Mouse (Mus musculus) neural tube, embryonic 10.5 days (tissue): ENCODE results near the gene Col27a1.
A peak's percentile ranks its signal among the peaks of the same experiment; 100 is the strongest.

Experiments used
- DNase-seq: peaks from one replicate; pipeline ENCODE4 v3.0.0-alpha.2; 2017; ENCODE audit warnings: low spot score; ENCODE audit errors: extremely low spot score

The Col27a1 gene

DNA sequence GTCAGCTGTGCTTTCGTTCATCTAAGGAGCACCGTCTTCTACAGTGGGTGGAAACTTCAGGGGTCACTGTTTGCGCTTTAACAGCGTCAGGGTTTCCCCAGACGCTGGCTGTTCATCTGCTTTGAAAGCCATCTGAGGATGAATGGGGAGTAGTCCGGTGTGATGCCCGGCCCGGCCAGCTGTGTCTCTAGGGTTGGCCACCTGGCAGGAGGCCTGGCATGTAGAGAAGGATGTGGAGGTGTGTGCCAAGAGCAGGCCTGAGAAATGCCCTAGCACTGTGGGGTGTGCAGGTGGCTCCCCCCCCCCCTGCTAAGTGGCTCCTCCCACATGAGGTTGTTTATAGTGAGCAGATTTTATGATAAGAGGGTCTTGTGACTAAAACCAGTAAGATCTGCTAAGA lies 8.4 kb downstream of the Col27a1 start:
- no peak for DNase-seq

- no peak for DNase-seq
Observed at GRCm38 (mm10) chr4:63225373-63225772, 11.6 kb downstream of the Col27a1 start.

DNA sequence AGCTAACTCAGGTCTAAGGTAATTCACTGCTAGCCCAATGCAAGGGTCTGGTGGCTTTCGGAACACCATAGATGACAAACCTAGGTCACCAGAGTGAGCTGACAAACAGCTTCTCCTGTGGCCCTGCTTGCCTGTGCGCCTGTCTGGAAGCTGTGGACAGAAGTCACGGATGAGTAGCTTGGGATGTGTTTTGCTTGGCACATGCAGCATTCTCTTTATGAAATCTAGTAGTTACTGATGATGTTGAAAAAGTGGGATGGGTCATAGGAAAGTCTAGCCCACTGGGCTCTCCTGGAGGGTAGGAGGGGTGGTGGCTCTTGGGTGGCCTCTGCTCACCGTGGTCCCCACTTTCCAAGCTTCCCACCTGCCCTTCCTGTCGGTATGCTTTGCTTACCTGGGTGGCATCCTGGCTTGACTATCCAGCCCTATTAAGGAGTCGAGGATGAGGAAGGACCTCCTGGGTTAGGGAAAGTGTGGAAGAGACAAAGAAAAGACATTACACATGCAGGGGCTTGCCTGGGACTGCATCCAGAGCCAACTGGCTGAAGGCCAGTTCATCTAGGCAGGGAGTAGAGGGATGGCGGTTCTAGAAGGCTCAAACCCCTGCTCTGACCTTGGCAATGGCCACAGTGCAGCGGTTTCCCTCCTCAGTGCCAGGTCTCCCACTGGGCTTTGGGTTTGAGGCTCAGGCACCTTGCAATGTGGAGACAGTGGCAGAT lies 12.5 kb downstream of the Col27a1 start:
- no peak for DNase-seq

- DNase-seq: no peak
Observed at GRCm38 (mm10) chr4:63226883-63227235, 13.1 kb downstream of the Col27a1 start.

- DNase-seq: peak; percentile 27
Observed at GRCm38 (mm10) chr4:63228943-63229342, 15.1 kb downstream of the Col27a1 start.

DNA sequence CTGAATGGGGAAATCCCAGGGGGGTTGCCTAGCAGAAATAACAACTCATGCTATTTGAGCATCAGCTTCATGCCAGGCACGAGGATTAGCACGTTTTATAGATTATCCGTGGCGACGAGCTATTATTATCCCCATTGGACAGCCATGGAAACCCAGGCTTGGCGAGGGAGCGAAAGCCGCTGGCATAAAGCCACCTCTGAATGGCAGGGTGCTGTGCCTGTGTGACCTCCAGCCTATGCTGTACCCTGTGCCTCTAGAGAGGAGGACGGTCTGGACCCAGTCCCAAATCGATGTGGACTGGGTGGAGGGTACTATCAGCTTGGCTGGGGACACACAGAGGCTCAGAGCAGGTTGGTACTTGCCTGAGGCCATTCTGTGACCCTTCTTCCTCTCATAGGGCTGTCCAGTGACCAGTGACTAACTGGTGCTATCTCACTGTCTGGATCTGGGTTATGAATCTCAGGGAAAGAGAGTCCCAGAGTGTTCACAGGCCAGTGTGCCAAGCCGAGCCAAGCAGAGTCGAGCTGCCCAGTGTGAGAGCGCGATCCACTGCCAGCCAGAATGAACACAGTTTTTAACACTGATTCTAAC lies 16.3 kb downstream of the Col27a1 start:
- DNase-seq: no peak

DNA sequence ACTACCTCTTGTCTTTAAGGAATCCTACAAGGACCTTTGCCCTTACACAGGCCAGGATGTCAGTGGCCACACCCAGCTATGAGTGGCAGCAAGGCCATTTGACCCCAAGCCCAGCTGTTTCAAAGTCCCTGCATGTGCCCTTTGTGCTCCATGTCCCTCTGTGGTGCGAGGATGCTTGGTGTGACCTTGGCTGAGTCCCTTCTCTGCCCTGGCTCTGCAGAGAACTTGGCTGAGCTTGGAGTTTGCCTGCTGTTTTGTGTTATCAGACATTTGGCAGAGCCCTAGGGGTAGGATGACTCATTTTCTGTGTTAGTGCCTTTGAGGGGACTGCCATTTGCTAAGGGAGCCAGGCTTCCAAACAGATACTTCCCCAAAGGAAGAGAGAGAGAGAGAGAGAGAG lies 17.3 kb downstream of the Col27a1 start:
- no peak for DNase-seq

GRCm38 (mm10) chr4:63232542-63233020 lies 18.8 kb downstream of the Col27a1 start:
- DNase-seq: no peak

DNA sequence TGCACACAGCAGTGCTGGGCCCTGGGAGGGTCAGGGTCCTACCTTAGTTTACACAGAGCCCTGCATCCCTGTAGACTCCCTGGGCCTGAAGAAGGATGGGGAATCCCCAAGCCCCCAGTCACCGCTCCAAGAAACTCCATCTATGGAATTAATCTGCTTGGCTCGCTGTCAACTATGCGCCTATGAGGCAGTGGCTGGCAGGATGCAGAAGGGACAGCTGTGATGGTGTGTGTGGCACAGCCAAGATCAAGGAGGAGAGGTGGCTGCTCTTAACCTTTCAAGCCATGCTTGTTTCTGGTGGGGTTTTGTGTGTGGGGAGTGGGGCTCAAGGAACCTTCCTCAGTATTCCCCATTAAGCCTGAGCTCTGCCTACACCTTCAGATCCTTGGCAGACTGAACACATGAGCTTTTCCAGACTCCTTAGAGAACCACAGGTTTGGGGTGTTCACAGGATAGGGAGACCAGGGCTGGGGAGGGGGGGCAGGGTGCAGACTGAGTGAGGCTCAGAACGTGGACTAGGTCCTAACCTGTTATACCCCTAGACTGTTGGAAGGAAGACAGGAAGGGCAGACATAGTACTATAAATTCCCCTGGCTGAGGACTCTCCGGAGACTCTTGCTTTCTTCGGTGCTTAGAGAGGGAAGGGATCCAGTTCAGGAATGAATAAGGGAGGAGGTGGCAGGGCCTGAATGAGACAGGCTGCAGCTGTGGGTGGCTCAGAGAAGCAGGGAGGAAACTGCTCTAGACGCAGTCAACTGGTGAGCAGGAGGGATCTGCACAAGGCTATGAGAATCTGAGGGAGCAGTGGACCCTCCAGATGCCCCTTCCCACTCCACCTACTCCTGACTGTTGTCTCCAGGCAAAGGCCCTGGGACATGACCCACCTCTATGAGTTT lies 20.0 kb downstream of the Col27a1 start:
- DNase-seq: no peak

DNA sequence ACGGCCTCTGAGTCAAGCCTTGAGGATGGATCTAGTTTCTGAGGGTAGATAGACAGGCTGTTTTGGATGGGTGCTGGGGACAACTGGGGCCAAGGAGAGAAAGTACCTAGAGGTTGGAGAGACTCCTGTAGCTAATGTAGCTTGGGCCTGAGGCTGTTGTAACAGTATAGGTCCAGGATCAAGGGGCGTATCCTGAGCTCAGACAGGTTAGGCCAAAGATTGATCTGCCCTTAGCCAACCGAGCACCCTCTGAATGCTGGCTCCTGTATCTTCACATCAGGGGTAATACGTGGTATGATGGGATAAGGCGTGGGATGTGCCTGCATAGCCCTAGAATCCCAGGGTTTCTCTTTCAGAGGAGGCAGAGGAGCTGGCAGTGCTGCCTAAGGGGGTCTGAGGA lies 21.0 kb downstream of the Col27a1 start:
- no peak for DNase-seq

DNA sequence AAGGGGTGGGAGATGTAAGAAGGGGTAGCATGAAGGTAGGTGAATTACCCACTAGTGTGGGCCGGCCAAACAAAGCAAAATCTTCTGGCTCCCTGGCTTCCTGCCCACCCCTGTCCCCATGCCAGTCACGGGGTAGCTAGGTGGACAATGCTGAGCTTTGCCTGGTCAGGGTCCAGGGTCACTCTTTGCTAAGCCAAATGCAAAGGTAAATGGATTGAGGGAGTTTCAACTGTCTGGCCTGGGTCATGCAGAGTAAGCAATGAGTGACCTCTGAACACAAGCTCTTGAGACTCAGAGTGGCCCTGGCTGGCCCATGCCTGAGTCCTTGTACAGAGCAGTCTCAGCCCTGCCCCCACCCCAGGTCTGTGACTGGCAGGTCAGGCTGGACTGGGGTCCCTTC lies 22.4 kb downstream of the Col27a1 start:
- DNase-seq: no peak

GRCm38 (mm10) chr4:63237225-63237624 lies 23.4 kb downstream of the Col27a1 start:
- no peak for DNase-seq

DNA sequence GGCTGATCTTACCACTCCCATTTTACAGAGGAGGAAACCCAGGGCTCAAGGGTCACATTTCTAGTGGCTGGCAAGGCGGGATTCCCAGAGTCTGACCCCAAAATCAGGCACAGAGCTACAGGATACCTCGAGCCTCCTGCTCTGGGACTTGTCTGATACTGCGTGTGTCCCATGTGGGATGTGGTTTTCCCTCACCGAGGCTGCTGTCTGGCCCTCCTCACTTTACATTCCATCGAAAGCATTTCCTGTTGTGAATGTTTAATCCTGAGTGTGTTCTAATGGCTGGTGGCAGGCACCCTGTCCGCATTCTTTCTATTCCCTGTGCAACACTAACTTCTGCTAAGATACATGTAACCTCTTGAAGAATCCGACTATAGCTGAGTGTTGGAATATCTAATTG lies 24.3 kb downstream of the Col27a1 start:
- no peak for DNase-seq

DNA sequence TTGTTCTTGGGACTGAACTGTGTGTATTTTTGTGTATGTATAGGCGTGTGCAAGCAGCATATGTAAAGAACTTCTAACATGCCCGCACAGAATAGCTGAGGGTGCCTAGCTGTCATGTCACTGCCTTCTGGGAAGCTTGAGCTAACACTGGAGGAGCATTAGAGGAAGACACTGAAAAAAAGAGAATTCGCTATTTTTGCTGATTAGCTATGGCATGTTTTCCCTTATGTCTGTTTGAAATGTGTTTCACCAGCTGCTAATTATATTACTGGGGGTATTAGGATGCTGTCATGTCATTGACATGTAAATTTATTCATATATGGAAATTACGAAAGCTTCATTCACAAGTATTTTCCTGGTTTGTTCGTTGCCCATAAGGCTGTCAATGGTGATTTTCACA lies 24.9 kb downstream of the Col27a1 start:
- no peak for DNase-seq

DNA sequence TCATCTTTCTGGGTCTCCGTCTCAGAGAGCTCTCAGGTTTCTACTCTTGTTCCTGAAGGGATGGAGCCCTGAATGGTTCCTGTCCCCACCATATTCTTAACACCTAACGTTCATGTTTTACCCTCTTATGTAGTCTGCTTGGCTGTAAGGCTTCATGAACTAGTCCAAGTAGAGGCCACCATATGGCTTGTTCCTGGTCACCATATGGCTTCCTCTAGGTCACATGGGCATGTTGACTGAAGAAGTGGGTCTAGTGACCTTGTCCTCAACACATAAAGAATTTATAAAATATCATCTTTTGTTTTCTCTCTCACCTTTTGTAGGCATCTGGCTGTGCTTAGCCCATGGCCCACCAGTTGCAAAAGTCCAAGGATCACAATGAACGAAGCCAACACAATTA lies 27.2 kb downstream of the Col27a1 start:
- no peak for DNase-seq

GRCm38 (mm10) chr4:63247991-63248390 lies 34.2 kb downstream of the Col27a1 start:
- no peak for DNase-seq

DNA sequence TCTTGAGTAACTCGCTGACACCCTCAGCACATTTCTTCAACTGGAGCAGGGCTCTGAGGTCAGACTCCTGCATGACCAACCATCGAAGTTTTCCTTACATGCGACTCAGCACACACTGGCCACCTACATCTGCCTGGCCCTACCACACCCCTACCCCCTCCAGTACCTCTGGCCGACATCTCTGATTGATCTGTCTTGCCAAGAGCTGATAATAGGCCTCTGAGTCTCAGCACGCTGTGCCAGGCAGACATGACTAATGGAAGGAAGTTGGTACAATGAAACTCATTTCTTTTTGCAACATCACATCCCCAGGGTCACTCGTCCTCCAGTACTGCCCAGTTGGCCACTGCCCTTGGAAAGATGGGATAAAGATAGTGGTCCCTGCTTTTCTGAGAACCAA lies 35.1 kb downstream of the Col27a1 start:
- no peak for DNase-seq

- no peak for DNase-seq
Observed at GRCm38 (mm10) chr4:63251760-63252159, 38.0 kb downstream of the Col27a1 start.

- DNase-seq: no peak
Observed at GRCm38 (mm10) chr4:63253716-63254115, 39.9 kb downstream of the Col27a1 start.

DNA sequence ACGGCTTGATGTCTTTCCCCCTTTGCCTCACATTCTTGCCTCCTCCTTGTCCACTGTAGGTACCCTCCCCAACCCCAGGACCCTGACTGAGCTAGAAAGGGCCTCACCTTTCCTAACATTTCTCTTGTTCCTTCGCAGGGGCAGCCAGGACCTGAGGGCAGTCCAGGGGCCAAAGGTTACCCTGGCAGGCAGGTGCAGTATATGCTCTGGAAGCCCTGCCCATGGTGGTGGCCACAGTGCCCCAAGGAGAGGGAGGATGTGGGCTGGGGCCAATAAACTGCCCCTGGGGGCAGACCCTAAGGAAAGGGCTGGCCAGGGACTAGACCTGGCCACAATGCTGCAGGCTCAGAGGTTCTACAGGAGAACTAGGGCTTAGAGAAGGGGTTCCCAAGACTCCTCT lies 40.3 kb downstream of the Col27a1 start:
- no peak for DNase-seq

DNA sequence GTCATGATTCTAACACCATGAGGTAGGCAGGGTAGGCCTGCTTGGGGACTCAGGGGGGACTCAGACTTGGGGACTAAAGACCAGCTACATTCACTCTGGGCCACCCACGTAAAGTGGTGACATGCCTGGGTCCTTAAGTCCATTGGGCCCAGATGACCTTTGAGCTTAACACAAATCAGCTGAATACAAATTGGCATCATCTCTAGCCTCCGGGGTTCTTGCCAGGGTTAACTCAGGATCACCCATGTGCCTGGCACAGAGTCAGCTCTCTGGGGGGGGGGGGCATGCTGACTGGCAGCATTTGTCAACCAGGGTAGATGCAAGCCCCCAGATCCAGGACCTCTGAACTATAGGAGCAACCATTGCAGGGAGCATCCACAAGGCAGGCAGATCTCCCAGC lies 42.6 kb downstream of the Col27a1 start:
- DNase-seq: no peak

DNA sequence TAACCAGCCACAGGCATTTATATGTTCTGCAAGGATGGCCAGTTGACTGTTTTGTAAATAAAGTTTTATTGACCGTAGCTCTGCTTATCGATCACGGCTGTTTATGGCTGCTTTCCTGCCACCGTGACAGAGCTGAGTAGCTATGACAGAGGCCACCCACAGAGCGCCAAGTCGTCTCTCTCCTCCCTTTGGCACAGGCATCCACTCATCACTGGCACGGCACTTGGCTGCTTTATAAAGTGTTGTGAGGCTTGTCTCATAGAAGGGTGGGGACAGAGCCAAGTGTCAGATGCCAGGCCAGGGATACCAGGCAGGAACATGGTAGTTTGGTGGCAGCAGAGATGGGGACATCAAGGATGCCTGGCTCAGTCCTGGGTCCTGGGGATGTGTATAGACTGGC lies 43.5 kb downstream of the Col27a1 start:
- no peak for DNase-seq
